Mouse (Mus musculus) hindbrain, embryonic 13.5 days (tissue): Measurements from ENCODE around the gene Bahcc1. TPM values are rescaled to one million over a fixed set of nuclear protein-coding genes. Genes with fewer than 3 reads are reported as not detected.
A peak's percentile ranks its signal among the peaks of the same experiment; 100 is the strongest.

Experiments
- ATAC-seq: fragments of 200-750 bp; cut with Nextera tagmentation; 2 replicates; pipeline ENCODE4 v1.8.0; 2017; ENCODE audit warnings: moderate TSS enrichment; ENCODE audit not compliant: low FRiP score
- H3K27ac ChIP-seq: fragments of 300-500 bp; sonication (generic); 2 replicates; pipeline ENCODE4 v1.5.1; 2015; ENCODE audit warnings: inconsistent platforms, mild to moderate bottlenecking, moderate library complexity
- H3K27me3 ChIP-seq: fragments of 300-500 bp; sonication (generic); 2 replicates; pipeline ENCODE4 v1.6.1; 2015; ENCODE audit warnings: mild to moderate bottlenecking, inconsistent platforms
- H3K36me3 ChIP-seq: fragments of 300-500 bp; sonication (generic); 2 replicates; pipeline ENCODE4 v1.6.1; 2015; ENCODE audit warnings: mild to moderate bottlenecking, inconsistent platforms
- H3K4me1 ChIP-seq: fragments of 300-500 bp; sonication (generic); replicated peaks from 2 replicates; pipeline ENCODE4 v1.6.1; 2015; ENCODE audit warnings: inconsistent platforms
- H3K4me2 ChIP-seq: fragments of 300-500 bp; sonication (generic); 2 replicates; pipeline ENCODE4 v1.6.1; 2015; ENCODE audit warnings: inconsistent platforms, mild to moderate bottlenecking, moderate library complexity
- H3K4me3 ChIP-seq: fragments of 300-500 bp; sonication (generic); 2 replicates; pipeline ENCODE4 v1.5.1; 2015; ENCODE audit warnings: mild to moderate bottlenecking, inconsistent platforms
- H3K9ac ChIP-seq: fragments of 300-500 bp; sonication (generic); 2 replicates; pipeline ENCODE4 v1.6.1; 2015; ENCODE audit warnings: mild to moderate bottlenecking, inconsistent platforms
- H3K9me3 ChIP-seq: fragments of 300-500 bp; sonication (generic); 2 replicates; pipeline ENCODE4 v1.6.1; 2016; ENCODE audit warnings: inconsistent platforms
- WGBS: fragments of 180-500 bp; shearing (Covaris S2); methylation state at CpG from one replicate; pipeline ENCODE4 v1.1.7; 2015; 5-methylcytosine and 5-hydroxymethylcytosine counted together
- polyA plus RNA-seq: library from polyadenylated mRNA; unstranded; fragments of >200 nt; fragmentation: Nextera tagmentation; extraction: Ambion mirVana; gene quantifications from 2 replicates; pipeline ENCODE4 v1.2.1, GENCODE M21; 2015

Gene Bahcc1
- polyA plus RNA-seq, 1 experiment from 2014 or later = 13.6 TPM

GRCm38 (mm10) chr11:120253646-120254315, 21.0 kb downstream of the Bahcc1 start:
- H3K27ac ChIP-seq = peak overlapping the region; percentile 52; the same call in 1 of the 2 replicates
- no peak overlapping the region for H3K4me3 ChIP-seq
- H3K4me1 ChIP-seq = peaks cover 95% of the 10 kb centered on the region
- ATAC-seq = no peak
- H3K9me3 ChIP-seq = no peaks in the 10 kb centered on the region
- no peaks in the 10 kb centered on the region for H3K27me3 ChIP-seq
- WGBS = 82% methylated on average over 13 of the region's 13 CpGs
- no peak overlapping the region for H3K9ac ChIP-seq
- H3K4me2 ChIP-seq = no peak overlapping the region
- H3K36me3 ChIP-seq = no peaks in the 10 kb centered on the region

GRCm38 (mm10) chr11:120254420-120254819, 21.7 kb downstream of the Bahcc1 start:
- peak overlapping the region; percentile 51; the same call in 1 of the 2 replicates for H3K9ac ChIP-seq

GRCm38 (mm10) chr11:120255038-120255437, 22.3 kb downstream of the Bahcc1 start:
- no peak overlapping the region for H3K4me2 ChIP-seq
- peak overlapping the region; percentile 44; the same call in 1 of the 2 replicates for H3K27ac ChIP-seq
- 55% methylated on average over 6 of the region's 6 CpGs for WGBS
- peak overlapping the region; percentile 11; the same call in 1 of the 2 replicates for H3K9ac ChIP-seq
- peaks cover 99% of the 10 kb centered on the region for H3K4me1 ChIP-seq
- H3K36me3 ChIP-seq = peaks cover 4% of the 10 kb centered on the region; the same call in 1 of the 2 replicates
- H3K9me3 ChIP-seq = no peaks in the 10 kb centered on the region
- 0 out of 2 replicates have a peak, but pooled peaks cover 8% of the 10 kb centered on the region for H3K27me3 ChIP-seq
- no peak for ATAC-seq
- no peak overlapping the region for H3K4me3 ChIP-seq

More at GRCm38 (mm10) chr11:120254420-120254819, 21.7 kb downstream of the Bahcc1 start:
- Histone ChIP-seq H3K27me3 (0 out of 2 replicates have a peak, but pooled peaks cover 4% of the 10 kb centered on the region), H3K9me3 (no peaks in the 10 kb centered on the region), H3K4me2 (no peak overlapping the region), H3K27ac (peak overlapping the region; percentile 52; the same call in 1 of the 2 replicates), H3K4me3 (no peak overlapping the region), H3K36me3 (0 out of 2 replicates have a peak, but pooled peaks cover 3% of the 10 kb centered on the region), H3K4me1 (peaks cover 95% of the 10 kb centered on the region)
- 63% methylated on average over 11 of the region's 11 CpGs for WGBS
- ATAC-seq = no peak

GRCm38 (mm10) chr11:120255499-120255898, 22.8 kb downstream of the Bahcc1 start:
- H3K36me3 ChIP-seq = peaks cover 5% of the 10 kb centered on the region; the same call in 1 of the 2 replicates
- H3K27ac ChIP-seq = peak overlapping the region; percentile 44; the same call in 1 of the 2 replicates
- no peaks in the 10 kb centered on the region for H3K9me3 ChIP-seq
- H3K4me1 ChIP-seq = peaks cover 99% of the 10 kb centered on the region
- whole genome bisulfite sequencing = 72% methylated on average over 7 of the region's 8 CpGs
- H3K27me3 ChIP-seq = 0 out of 2 replicates have a peak, but pooled peaks cover 11% of the 10 kb centered on the region
- H3K9ac ChIP-seq = peak overlapping the region; percentile 11; the same call in 1 of the 2 replicates
- ATAC-seq = no peak
- no peak overlapping the region for H3K4me3 ChIP-seq
- H3K4me2 ChIP-seq = no peak overlapping the region

- H3K36me3 ChIP-seq = peaks cover 8% of the 10 kb centered on the region
- H3K27me3 ChIP-seq = 0 out of 2 replicates have a peak, but pooled peaks cover 14% of the 10 kb centered on the region
- no peak overlapping the region for H3K27ac ChIP-seq
- 73% methylated on average over 5 of the region's 5 CpGs for WGBS
- no peak for ATAC-seq
- H3K9me3 ChIP-seq = no peaks in the 10 kb centered on the region
- peaks cover 99% of the 10 kb centered on the region for H3K4me1 ChIP-seq
- no peak overlapping the region for H3K4me2 ChIP-seq
- no peak overlapping the region; the same call in 1 of the 2 replicates for H3K9ac ChIP-seq
- no peak overlapping the region for H3K4me3 ChIP-seq
Measured at GRCm38 (mm10) chr11:120256108-120256507, 23.4 kb downstream of the Bahcc1 start.

GRCm38 (mm10) chr11:120256543-120256942, 23.8 kb downstream of the Bahcc1 start:
- Histone ChIP-seq H3K9me3 (no peaks in the 10 kb centered on the region), H3K27me3 (0 out of 2 replicates have a peak, but pooled peaks cover 14% of the 10 kb centered on the region), H3K4me3 (no peak overlapping the region), H3K9ac (no peak overlapping the region), H3K4me2 (no peak overlapping the region), H3K27ac (no peak overlapping the region), H3K36me3 (peaks cover 8% of the 10 kb centered on the region), H3K4me1 (peaks cover 99% of the 10 kb centered on the region)
- 59% methylated on average over 10 of the region's 10 CpGs for WGBS
- no peak for ATAC-seq

GRCm38 (mm10) chr11:120256981-120257820, 24.5 kb downstream of the Bahcc1 start:
- ATAC-seq = no peak
- Histone ChIP-seq H3K36me3 (peaks cover 8% of the 10 kb centered on the region), H3K4me1 (peaks cover 99% of the 10 kb centered on the region), H3K4me2 (no peak overlapping the region), H3K27ac (peak overlapping the region; percentile 32; the same call in 1 of the 2 replicates), H3K4me3 (no peak overlapping the region), H3K9ac (0 out of 2 replicates have a peak overlapping the region, but pooled peaks have one; percentile 6), H3K9me3 (no peaks in the 10 kb centered on the region), H3K27me3 (0 out of 2 replicates have a peak, but pooled peaks cover 14% of the 10 kb centered on the region)
- WGBS = 52% methylated on average over 10 of the region's 10 CpGs

DNA sequence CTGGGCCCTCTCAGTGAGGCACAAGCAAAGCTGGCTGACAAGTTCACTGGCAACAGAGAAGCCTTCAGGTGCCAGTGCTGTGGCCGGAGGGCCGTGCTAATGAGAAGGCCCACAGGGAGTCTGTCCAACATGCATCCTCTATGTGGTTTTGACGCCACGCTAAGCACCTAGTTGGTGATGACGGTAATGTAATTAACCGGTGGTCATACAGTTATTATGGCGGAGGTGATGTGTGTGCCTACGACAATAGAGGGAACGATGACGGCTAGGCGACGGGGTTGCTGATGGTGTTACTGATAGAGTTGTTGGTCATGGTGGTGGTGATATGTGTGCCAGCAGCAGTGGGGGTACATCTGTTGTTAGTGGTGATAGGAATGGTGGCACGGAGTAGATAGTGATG, 25.2 kb downstream of the Bahcc1 start:
- no peak overlapping the region for H3K4me2 ChIP-seq
- H3K9me3 ChIP-seq = no peaks in the 10 kb centered on the region
- 0 out of 2 replicates have a peak, but pooled peaks cover 14% of the 10 kb centered on the region for H3K27me3 ChIP-seq
- no peak overlapping the region for H3K9ac ChIP-seq
- no peak overlapping the region for H3K4me3 ChIP-seq
- 86% methylated on average over 13 of the region's 13 CpGs for WGBS
- H3K27ac ChIP-seq = 0 out of 2 replicates have a peak overlapping the region, but pooled peaks have one; percentile 32
- H3K36me3 ChIP-seq = peaks cover 8% of the 10 kb centered on the region
- H3K4me1 ChIP-seq = peaks cover 99% of the 10 kb centered on the region
- no peak for ATAC-seq

DNA sequence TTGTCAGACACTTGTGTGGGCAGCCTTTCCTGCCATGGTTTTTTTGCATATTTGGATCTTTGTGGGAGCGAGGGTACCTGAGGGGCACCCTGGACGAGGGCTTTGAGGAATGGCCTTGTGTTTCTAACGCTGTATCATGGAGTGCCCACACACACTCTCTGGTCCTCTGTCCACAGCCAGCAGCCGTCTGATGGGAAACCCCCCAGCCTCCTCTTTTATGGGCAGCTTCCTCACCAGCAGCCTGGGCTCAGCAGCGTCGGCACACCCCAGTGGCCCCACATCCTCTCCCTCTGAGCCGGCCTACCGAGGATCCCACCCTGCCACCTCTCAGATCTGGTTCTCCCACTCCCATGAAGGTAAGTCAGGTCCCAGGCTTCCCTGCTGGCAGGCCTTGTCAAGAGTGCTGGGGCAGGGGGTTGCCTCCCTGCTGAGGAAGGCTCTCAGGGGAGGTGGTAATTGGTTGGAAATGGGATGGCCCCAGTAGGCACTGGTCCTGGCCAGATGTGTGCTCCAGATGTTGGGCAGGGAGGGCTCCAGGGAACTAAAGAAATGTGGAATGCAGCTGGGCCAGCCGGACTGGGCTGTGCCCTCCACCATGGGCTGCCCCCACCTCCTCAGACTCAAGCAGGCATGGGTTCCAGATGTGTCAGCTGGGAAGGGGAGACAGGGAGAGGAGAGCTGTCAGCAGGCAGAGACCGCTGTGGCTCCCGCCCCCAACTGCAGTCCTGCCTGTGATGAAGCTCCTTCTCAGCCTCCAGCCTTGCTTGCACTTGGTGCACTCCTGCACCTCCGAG, 26.3 kb downstream of the Bahcc1 start:
- Histone ChIP-seq H3K9ac (peak overlapping the region; percentile 29; the same call in 1 of the 2 replicates), H3K4me1 (peaks cover 99% of the 10 kb centered on the region), H3K27ac (peak overlapping the region; percentile 53; the same call in 1 of the 2 replicates), H3K4me3 (no peak overlapping the region), H3K36me3 (peaks cover 8% of the 10 kb centered on the region), H3K9me3 (no peaks in the 10 kb centered on the region), H3K4me2 (no peak overlapping the region), H3K27me3 (0 out of 2 replicates have a peak, but pooled peaks cover 14% of the 10 kb centered on the region)
- WGBS = 65% methylated on average over 12 of the region's 12 CpGs
- no peak for ATAC-seq

DNA sequence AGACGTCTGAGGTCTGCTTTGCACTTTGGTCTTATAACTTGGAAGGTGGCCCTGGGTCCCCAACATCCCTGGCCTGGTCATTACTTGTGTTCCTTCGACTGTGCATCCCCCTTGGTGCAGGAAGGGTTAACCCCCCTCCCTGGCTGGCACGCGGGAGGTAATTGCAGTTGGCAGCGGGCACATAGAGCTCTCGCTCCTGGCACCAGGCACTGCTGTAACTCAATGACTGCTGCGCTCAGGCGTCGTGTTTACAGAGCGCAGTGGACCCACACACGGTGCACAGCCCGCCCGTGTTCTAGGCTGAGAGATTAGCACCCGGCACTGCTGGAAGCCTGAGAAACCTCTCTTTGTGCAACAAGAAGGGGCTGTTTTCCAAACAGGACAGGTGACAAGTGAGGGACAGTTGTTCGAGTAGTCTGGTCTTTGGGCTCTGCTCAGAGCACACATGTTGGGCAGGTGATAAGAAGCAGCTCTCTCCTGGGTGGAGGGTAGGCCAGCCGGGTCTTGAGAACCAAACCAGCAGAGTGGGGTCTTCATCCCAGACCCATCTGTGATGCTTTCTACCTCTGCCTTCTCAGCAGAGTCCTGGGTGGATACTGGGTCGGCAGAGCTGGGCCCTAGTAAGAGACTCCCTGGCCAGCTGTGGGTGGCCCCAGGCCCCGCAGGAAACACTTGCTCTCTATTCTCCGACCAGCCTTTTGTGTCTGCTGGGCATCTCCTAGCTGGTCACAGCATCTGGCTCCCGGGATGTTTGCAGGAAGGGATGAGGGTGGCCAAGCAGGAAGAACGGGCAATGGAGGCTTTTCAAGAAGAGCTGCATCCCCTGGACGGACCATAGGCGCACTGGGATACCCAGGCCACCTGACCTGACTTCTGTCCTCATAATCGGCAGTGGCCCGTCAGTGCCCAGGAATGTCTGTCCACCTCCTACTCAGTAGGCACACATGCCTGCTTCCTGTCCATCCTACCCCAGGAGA, 27.3 kb downstream of the Bahcc1 start:
- H3K4me2 ChIP-seq = peak overlapping the region; percentile 29
- H3K36me3 ChIP-seq = peaks cover 8% of the 10 kb centered on the region
- H3K4me1 ChIP-seq = peaks cover 99% of the 10 kb centered on the region
- ATAC-seq = no peak
- peak overlapping the region; percentile 40 for H3K9ac ChIP-seq
- H3K4me3 ChIP-seq = 0 out of 2 replicates have a peak overlapping the region, but pooled peaks have one; percentile 1
- 52% methylated on average over 25 of the region's 25 CpGs for WGBS
- 0 out of 2 replicates have a peak, but pooled peaks cover 20% of the 10 kb centered on the region for H3K27me3 ChIP-seq
- no peaks in the 10 kb centered on the region for H3K9me3 ChIP-seq
- H3K27ac ChIP-seq = peak overlapping the region; percentile 53
